Mouse (Mus musculus) kidney, embryonic 14.5 days (tissue): ENCODE results near the gene Cdc73. TPM values are rescaled to one million over a fixed set of nuclear protein-coding genes. Genes with fewer than 3 reads are reported as not detected.

Experiments
- polyA plus RNA-seq: library from polyadenylated mRNA; unstranded; fragments of >200 nt; fragmentation: Nextera tagmentation; extraction: Ambion mirVana; gene quantifications from 2 replicates; pipeline ENCODE4 v1.2.1, GENCODE M21; 2014

Cdc73 gene
- polyA plus RNA-seq, 1 experiment from 2014 or later, result 28.7 TPM

Other genes starting within 250 kb of the Cdc73 start
- gene B3galt2, start 62.2 kb downstream of the Cdc73 start, polyA plus RNA-seq, result 0.47 and 0.64 TPM in 2 replicates
- gene Glrx2, start 13.4 kb upstream of the Cdc73 start, polyA plus RNA-seq, result 74.9 and 76.5 TPM in 2 replicates
- 11.3 and 17.4 TPM in 2 replicates for gene Trove2, start 74.2 kb upstream of the Cdc73 start, polyA plus RNA-seq
- gene Uchl5, start 74.4 kb upstream of the Cdc73 start, polyA plus RNA-seq, result 87.0 and 102 TPM in 2 replicates